Mouse (Mus musculus) embryonic stem cell, embryonic (primary cell): ENCODE data around the gene Ifna16.

Source experiments
- CTCF ChIA-PET, 4 experiments: fragments of 300-600 bp in 2 of 4; fragments of 350-600 bp in 2 of 4; sonication (Branson Sonifier 250); formaldehyde crosslinking; loops; one replicate each; lab custom pipeline; 2022; ENCODE audit warnings: inconsistent platforms in 2 of 4; lab: Charles Lee
- POLR2A ChIA-PET, 4 experiments: fragments of 300-600 bp in 2 of 4; fragments of 350-600 bp in 2 of 4; sonication (Branson Sonifier 250); formaldehyde crosslinking; loops; one replicate each; lab custom pipeline; 2022; ENCODE audit warnings: antibody characterized with exemption in 4 of 4, inconsistent platforms in 1 of 4; lab: Charles Lee

Ifna16 gene

DNA sequence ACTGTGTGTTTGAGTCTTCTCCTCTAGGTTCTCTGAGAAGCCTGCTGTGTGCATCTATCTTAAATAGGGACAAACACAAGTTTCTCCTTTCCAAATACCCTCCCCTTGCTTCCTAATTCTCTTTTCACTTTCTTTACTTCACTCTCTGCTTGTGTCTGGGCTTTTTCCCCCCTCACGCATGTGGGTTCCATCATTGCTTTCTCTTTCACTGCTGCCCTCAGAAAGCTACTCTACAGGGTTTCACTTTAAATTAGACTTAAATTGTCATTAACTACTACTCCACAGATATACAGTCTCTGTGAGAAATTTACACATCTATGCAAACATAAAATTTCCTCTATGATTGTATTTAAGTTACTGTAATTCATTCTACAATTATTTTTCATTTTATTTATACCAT lies 7.1 kb upstream of the Ifna16 start, which contains the start of gene Ifna2:
Ifna2 (minus strand) TSS at position 101 of the 400 bp plus-strand sequence.
- POLR2A ChIA-PET = no interaction called here
- CTCF ChIA-PET = interaction anchor here in 1 of 4 experiments (1.1 kb wide), 1 partner anchor 136 kb away, joined by 4 read pairs; no protein-coding TSS in a partner anchor

DNA sequence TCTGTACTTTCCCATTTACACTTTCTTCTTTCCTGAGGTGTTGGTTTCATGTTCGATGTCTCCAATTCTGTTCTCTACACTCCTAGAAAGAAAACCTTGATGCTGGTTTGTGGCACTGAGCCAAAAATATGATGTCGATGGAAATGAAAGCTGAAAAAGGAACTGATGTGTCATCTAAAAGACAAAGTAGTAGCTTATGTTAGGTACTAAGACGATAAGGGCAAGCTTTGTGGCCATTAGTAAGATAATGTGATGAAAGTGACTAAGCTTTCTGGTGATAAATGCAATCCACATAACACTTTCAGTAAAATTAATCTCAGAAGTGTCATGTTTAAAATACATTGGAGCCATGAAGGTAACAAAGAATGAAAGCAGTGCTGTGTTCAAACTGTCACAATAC lies 4.6 kb upstream of the Ifna16 start:
- ChIA-PET POLR2A (no interaction called here), CTCF (interaction anchor here in 1 of 4 experiments (0.6 kb wide), 1 partner anchor 1141 kb away, joined by 3 read pairs; no protein-coding TSS in a partner anchor)

DNA sequence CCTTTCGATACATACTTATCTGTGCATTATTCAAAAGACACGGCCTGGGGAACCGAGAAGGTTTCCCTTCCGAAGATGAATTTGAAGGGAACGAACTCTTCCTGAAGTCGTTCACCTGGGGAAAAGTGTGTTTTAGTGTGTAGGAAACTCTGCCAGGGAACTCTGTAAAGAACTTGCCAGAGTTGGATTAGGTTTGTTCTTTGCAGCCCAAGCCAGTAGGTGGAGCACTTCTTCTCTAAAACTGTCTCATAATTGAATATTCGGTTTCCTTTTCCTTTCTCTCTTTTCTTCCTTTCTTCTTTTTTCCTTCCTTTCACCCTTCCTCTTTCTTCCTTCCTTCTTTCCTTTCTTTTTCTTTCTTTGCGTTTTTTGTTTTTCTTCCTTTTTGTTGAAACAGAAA lies 3.6 kb upstream of the Ifna16 start:
- POLR2A ChIA-PET = no interaction called here
- CTCF ChIA-PET = interaction anchor here in 1 of 4 experiments (0.9 kb wide), 1 partner anchor 159 kb away, joined by 5 read pairs; no protein-coding TSS in a partner anchor

DNA sequence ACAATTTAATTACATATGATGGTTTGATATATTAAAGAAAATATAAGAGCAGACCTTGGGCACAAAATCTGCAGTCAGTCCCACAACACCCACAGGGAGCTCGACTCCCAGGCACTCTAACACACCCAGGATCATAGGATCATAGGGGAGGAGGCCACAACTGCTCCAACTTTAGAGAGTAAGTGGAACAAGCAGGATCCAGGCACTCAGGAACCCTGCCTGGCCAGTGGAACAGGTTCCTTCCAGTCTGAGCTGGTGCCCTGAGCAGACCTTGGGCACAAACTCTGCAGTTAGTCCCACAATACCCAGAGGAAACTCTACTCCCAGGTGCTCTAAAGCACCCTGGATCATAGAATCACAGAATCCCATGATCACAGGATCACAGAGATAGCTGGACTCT lies 21.3 kb downstream of the Ifna16 start:
- ChIA-PET POLR2A (interaction anchor here in 1 of 4 experiments (0.6 kb wide), 1 partner anchor 73 kb away, joined by 3 read pairs; no protein-coding TSS in a partner anchor), CTCF (no interaction called here)

DNA sequence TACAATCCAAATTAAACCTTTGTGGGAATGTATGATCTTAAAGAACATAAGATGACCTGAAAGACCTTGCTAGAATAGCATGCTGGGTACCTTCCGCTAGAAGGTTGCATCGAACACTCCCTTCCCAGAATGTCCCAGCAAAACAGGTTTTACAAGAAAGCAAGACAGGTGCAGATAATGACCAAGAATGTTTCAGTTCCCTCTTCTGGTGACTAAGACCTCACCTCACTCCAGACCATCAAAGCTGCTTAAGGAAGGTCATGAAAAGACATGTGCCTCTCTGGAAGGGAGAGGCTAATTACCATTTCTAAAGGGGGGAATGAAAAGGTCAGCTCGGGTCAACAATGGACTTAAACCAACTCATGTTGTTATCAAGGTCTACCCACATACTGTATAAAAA lies 23.1 kb downstream of the Ifna16 start:
- ChIA-PET CTCF (interaction anchor here in 1 of 4 experiments (0.6 kb wide), 1 partner anchor 65 kb away, joined by 10 read pairs; no protein-coding TSS in a partner anchor), POLR2A (no interaction called here)

DNA sequence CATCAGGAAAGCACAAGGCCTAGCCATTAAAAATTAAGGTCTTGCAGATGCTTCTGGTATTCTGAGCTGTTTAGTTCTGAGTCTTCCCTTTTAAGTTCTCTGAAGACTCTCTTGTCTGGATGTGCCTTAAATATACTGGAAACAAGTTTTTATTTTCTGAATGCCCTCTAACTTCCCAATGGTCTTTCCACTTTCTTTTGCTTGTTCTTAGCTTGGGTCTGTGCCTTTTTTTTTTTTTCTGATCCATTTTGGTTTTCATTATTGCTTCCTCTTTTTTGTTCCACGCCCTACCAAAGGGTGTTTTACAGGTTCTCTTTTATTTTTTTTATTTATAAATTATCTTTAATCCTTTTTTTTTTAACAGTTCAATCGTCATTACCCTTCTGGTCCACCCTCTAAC lies 32.4 kb downstream of the Ifna16 start, which contains the start of gene Ifna13:
Ifna13 (minus strand) TSS at position 101 of the 400 bp plus-strand sequence.
- ChIA-PET POLR2A (no interaction called here), CTCF (no interaction called here)

DNA sequence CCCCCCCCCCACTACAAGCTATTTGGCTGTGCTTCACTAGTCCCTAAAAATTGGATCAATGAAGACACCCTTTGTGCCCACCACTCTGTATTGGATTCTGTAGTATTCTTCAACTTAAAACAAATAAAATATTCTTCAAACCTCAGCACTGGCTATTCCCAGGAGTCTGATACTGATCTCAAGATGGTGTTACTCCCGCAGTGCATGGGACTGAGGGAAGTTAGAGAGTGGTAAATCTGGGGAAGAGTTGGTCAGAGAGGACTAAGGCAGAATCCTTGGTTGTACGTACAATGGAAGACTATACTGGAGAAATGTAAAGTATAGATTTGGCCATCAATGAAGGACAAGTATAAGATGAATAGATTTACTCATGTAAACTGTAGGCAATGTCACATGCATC lies 34.2 kb downstream of the Ifna16 start:
- CTCF ChIA-PET = no interaction called here
- POLR2A ChIA-PET = no interaction called here

DNA sequence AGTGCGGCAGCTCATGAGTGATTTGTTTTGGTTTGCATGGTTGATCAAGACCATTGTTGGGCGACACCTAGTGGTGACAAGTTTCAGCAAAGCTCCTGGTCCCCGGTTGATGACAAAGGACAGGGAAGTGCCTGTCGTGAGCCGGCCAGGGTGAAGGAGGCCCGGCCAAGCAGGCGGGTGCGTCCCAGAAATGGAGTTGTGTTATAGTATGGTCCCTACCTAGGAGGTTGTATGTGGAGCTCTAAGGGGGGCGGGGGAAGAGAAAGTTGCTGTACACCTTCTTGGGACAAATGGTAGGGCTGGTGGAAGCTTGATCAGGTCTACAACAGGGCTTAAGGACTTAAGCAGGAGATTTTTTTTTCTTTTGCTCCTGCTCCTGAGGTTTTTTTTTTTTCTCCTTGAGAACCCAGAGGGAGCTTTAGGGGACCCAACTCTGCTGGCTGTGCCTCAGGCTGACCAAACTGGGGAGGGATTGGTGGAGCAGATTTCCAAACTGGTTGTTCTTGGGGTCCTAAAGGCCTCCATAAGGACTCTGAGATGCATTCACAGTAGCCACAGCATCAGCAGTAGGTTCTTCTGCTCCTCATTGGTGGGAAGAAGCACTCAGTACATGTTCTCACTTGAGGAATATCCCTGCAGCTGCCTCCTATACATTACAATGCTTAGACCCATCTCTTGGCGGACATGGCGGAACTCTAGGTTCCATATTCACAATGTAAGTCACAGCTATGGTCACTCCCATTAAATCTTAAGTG lies 35.5 kb downstream of the Ifna16 start:
- CTCF ChIA-PET = no interaction called here
- POLR2A ChIA-PET = interaction anchor here in 1 of 4 experiments (0.6 kb wide), 1 partner anchor 1826 kb away, joined by 3 read pairs; no protein-coding TSS in a partner anchor

DNA sequence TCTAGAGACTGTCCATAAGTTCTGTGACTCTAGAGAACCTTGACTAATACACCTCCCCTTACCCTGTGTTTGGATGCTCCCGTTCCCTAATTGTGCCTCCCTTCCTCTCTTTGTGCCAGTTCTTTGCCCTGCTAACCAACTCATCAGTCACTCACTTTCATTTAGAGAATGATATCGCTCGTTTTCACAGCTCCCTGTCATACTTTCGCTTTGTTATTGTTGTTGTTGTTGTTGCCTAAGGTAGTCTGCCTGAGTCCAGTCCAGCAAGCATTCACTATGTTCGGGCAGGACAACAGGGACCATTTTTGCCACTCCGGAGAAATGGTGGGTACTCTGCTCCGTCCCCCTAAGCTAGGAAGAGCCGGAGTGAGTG lies 36.0 kb downstream of the Ifna16 start:
- ChIA-PET CTCF (no interaction called here), POLR2A (no interaction called here)

DNA sequence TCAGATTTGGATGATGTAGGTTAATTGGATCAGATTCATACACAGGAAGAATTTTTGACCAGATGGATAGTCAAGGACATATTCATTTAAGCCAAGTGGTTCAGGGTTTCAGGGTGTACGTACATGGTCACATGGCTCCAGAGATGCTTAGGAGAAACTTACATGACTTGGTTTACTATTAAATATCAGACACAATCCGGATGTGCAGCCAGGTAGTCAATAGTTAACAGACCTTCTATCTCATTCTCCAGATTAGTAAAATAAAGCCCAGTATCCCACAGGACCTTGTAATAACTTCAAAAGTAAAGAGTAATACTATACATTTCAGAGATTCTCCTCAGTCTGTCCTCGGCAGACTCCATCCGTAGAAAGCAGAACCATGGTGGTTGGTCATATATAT lies 42.4 kb downstream of the Ifna16 start, which contains the start of gene C87499:
C87499 (minus strand) TSS at position 101 of the 400 bp plus-strand sequence.
- ChIA-PET POLR2A (no interaction called here), CTCF (no interaction called here)
